Mouse (Mus musculus) embryonic facial prominence, embryonic 15.5 days (tissue): ENCODE data around the gene Mpeg1. TPM values are rescaled to one million over a fixed set of nuclear protein-coding genes. Genes with fewer than 3 reads are reported as not detected.
A peak's percentile ranks its signal among the peaks of the same experiment; 100 is the strongest.

Source experiments
- ATAC-seq: fragments of 200-750 bp; cut with Nextera tagmentation; 2 replicates; pipeline ENCODE4 v1.8.0; 2017; ENCODE audit warnings: low read depth, moderate TSS enrichment; ENCODE audit not compliant: insufficient number of reproducible peaks, low FRiP score, low TSS enrichment
- H3K27ac ChIP-seq: fragments of 300-500 bp; sonication (generic); replicated peaks from 2 replicates; pipeline ENCODE4 v1.5.1; 2015; ENCODE audit warnings: mild to moderate bottlenecking, inconsistent platforms
- H3K27me3 ChIP-seq: fragments of 300-500 bp; sonication (generic); 2 replicates; pipeline ENCODE4 v1.6.1; 2015; ENCODE audit warnings: inconsistent platforms
- H3K36me3 ChIP-seq: fragments of 300-500 bp; sonication (generic); 2 replicates; pipeline ENCODE4 v1.6.1; 2015; ENCODE audit warnings: mild to moderate bottlenecking, inconsistent platforms
- H3K4me1 ChIP-seq: fragments of 300-500 bp; sonication (generic); 2 replicates; pipeline ENCODE4 v1.6.1; 2015; ENCODE audit warnings: inconsistent platforms
- H3K4me2 ChIP-seq: fragments of 300-500 bp; sonication (generic); replicated peaks from 2 replicates; pipeline ENCODE4 v1.6.1; 2015; ENCODE audit warnings: mild to moderate bottlenecking, inconsistent platforms
- H3K4me3 ChIP-seq: fragments of 300-500 bp; sonication (generic); replicated peaks from 2 replicates; pipeline ENCODE4 v1.5.1; 2015; ENCODE audit warnings: mild to moderate bottlenecking, inconsistent platforms
- H3K9ac ChIP-seq: fragments of 300-500 bp; sonication (generic); 2 replicates; pipeline ENCODE4 v1.6.1; 2015; ENCODE audit warnings: inconsistent platforms
- H3K9me3 ChIP-seq: fragments of 300-500 bp; sonication (generic); replicated peaks from 2 replicates; pipeline ENCODE4 v1.6.1; 2016; ENCODE audit warnings: inconsistent platforms
- WGBS: fragments of 180-500 bp; shearing (Covaris S2); methylation state at CpG from one replicate; pipeline ENCODE4 v1.1.7; 2015; 5-methylcytosine and 5-hydroxymethylcytosine counted together
- polyA plus RNA-seq: library from polyadenylated mRNA; unstranded; fragments of >200 nt; fragmentation: Nextera tagmentation; extraction: Ambion mirVana; gene quantifications from 2 replicates; pipeline ENCODE4 v1.2.1, GENCODE M21; 2015

The Mpeg1 gene
- polyA plus RNA-seq, 1 experiment from 2014 or later: 0.87 TPM

- Histone ChIP-seq H3K4me1 (no peaks in the 10 kb centered on the region), H3K4me3 (no peak overlapping the region), H3K4me2 (no peak overlapping the region), H3K9ac (no peak overlapping the region), H3K36me3 (peaks cover 7% of the 10 kb centered on the region; the same call in 1 of the 2 replicates), H3K27ac (no peak overlapping the region), H3K27me3 (no peaks in the 10 kb centered on the region), H3K9me3 (no peaks in the 10 kb centered on the region)
- WGBS: 28% methylated on average over 7 of the region's 7 CpGs
- no peak; the same call in 1 of the 2 replicates for ATAC-seq
Measured at GRCm38 (mm10) chr19:12466204-12466603, 5.6 kb downstream of the Mpeg1 start.

- no peak overlapping the region for H3K4me2 ChIP-seq
- ATAC-seq: no peak
- H3K27me3 ChIP-seq: no peaks in the 10 kb centered on the region
- H3K27ac ChIP-seq: no peak overlapping the region
- no peaks in the 10 kb centered on the region for H3K9me3 ChIP-seq
- peaks cover under 1% of the 10 kb centered on the region for H3K4me1 ChIP-seq
- H3K4me3 ChIP-seq: no peak overlapping the region
- peaks cover 7% of the 10 kb centered on the region; the same call in 1 of the 2 replicates for H3K36me3 ChIP-seq
- 84% methylated on average over 5 of the region's 5 CpGs for WGBS
- H3K9ac ChIP-seq: no peak overlapping the region
Measured at GRCm38 (mm10) chr19:12467436-12467835, 6.9 kb downstream of the Mpeg1 start.

- Histone ChIP-seq H3K9me3 (no peaks in the 10 kb centered on the region), H3K36me3 (peaks cover 7% of the 10 kb centered on the region; the same call in 1 of the 2 replicates), H3K27me3 (no peaks in the 10 kb centered on the region), H3K4me1 (peaks cover 31% of the 10 kb centered on the region), H3K9ac (no peak overlapping the region), H3K27ac (no peak overlapping the region), H3K4me2 (no peak overlapping the region), H3K4me3 (no peak overlapping the region)
- WGBS: 55% methylated on average over 3 of the region's 3 CpGs
- ATAC-seq: no peak
Measured at GRCm38 (mm10) chr19:12471866-12472265, 11.3 kb downstream of the Mpeg1 start.

GRCm38 (mm10) chr19:12472381-12472976 lies 11.9 kb downstream of the Mpeg1 start:
- 75% methylated on average over 5 of the region's 5 CpGs for WGBS
- ATAC-seq: no peak
- H3K9me3 ChIP-seq: no peaks in the 10 kb centered on the region
- H3K4me1 ChIP-seq: peaks cover 31% of the 10 kb centered on the region
- no peak overlapping the region for H3K4me3 ChIP-seq
- H3K27ac ChIP-seq: 0 out of 2 replicates have a peak overlapping the region, but pooled peaks have one; percentile 68
- no peak overlapping the region for H3K9ac ChIP-seq
- no peaks in the 10 kb centered on the region for H3K27me3 ChIP-seq
- H3K4me2 ChIP-seq: no peak overlapping the region
- H3K36me3 ChIP-seq: peaks cover 7% of the 10 kb centered on the region; the same call in 1 of the 2 replicates

- no peak overlapping the region for H3K4me3 ChIP-seq
- 17% methylated on average over 4 of the region's 4 CpGs for WGBS
- no peak overlapping the region for H3K9ac ChIP-seq
- peak overlapping the region; percentile 68; the same call in 1 of the 2 replicates for H3K27ac ChIP-seq
- H3K9me3 ChIP-seq: no peaks in the 10 kb centered on the region
- peaks cover 10% of the 10 kb centered on the region; the same call in 1 of the 2 replicates for H3K36me3 ChIP-seq
- no peaks in the 10 kb centered on the region for H3K27me3 ChIP-seq
- no peak overlapping the region for H3K4me2 ChIP-seq
- no peak for ATAC-seq
- H3K4me1 ChIP-seq: peaks cover 31% of the 10 kb centered on the region
Measured at GRCm38 (mm10) chr19:12473201-12473641, 12.6 kb downstream of the Mpeg1 start.

GRCm38 (mm10) chr19:12473951-12474350 lies 13.4 kb downstream of the Mpeg1 start:
- no peaks in the 10 kb centered on the region for H3K9me3 ChIP-seq
- ATAC-seq: no peak
- H3K9ac ChIP-seq: no peak overlapping the region
- H3K4me1 ChIP-seq: peaks cover 31% of the 10 kb centered on the region
- peaks cover 12% of the 10 kb centered on the region; the same call in 1 of the 2 replicates for H3K36me3 ChIP-seq
- H3K4me3 ChIP-seq: no peak overlapping the region
- H3K27ac ChIP-seq: 0 out of 2 replicates have a peak overlapping the region, but pooled peaks have one; percentile 22
- 88% methylated on average over 4 of the region's 4 CpGs for WGBS
- H3K4me2 ChIP-seq: no peak overlapping the region
- H3K27me3 ChIP-seq: no peaks in the 10 kb centered on the region

GRCm38 (mm10) chr19:12475380-12476250 lies 15.0 kb downstream of the Mpeg1 start:
- Histone ChIP-seq H3K36me3 (peaks cover 17% of the 10 kb centered on the region; the same call in 1 of the 2 replicates), H3K4me3 (no peak overlapping the region), H3K27me3 (no peaks in the 10 kb centered on the region), H3K27ac (peak overlapping the region; percentile 55), H3K4me1 (peaks cover 31% of the 10 kb centered on the region), H3K9me3 (no peaks in the 10 kb centered on the region), H3K4me2 (no peak overlapping the region; the same call in 1 of the 2 replicates), H3K9ac (no peak overlapping the region)
- peak; percentile 89 for ATAC-seq
- WGBS: 55% methylated on average over 15 of the region's 15 CpGs

- no peak for ATAC-seq
- WGBS: 46% methylated on average over 5 of the region's 5 CpGs
- H3K27ac ChIP-seq: no peak overlapping the region
Measured at GRCm38 (mm10) chr19:12476721-12477270, 16.2 kb downstream of the Mpeg1 start.

GRCm38 (mm10) chr19:12478369-12478768 lies 17.8 kb downstream of the Mpeg1 start:
- no peak overlapping the region for H3K4me3 ChIP-seq
- H3K9me3 ChIP-seq: no peaks in the 10 kb centered on the region
- H3K36me3 ChIP-seq: peaks cover 36% of the 10 kb centered on the region
- H3K9ac ChIP-seq: no peak overlapping the region
- H3K27ac ChIP-seq: no peak overlapping the region
- no peak overlapping the region for H3K4me2 ChIP-seq
- peaks cover 21% of the 10 kb centered on the region for H3K4me1 ChIP-seq
- no peaks in the 10 kb centered on the region for H3K27me3 ChIP-seq
- ATAC-seq: no peak
- WGBS: 83% methylated on average over 6 of the region's 6 CpGs

More at GRCm38 (mm10) chr19:12476721-12477270, 16.2 kb downstream of the Mpeg1 start:
- Histone ChIP-seq H3K4me1 (peaks cover 31% of the 10 kb centered on the region), H3K27me3 (no peaks in the 10 kb centered on the region), H3K4me3 (no peak overlapping the region), H3K36me3 (peaks cover 29% of the 10 kb centered on the region), H3K9ac (no peak overlapping the region), H3K9me3 (no peaks in the 10 kb centered on the region), H3K4me2 (no peak overlapping the region)

GRCm38 (mm10) chr19:12483782-12484181 lies 23.2 kb downstream of the Mpeg1 start:
- Histone ChIP-seq H3K4me1 (peaks cover 7% of the 10 kb centered on the region; the same call in 1 of the 2 replicates), H3K9ac (no peak overlapping the region), H3K9me3 (no peaks in the 10 kb centered on the region), H3K27me3 (no peaks in the 10 kb centered on the region), H3K27ac (no peak overlapping the region), H3K36me3 (peaks cover 29% of the 10 kb centered on the region), H3K4me2 (no peak overlapping the region), H3K4me3 (no peak overlapping the region)
- 68% methylated on average over 4 of the region's 4 CpGs for WGBS
- no peak for ATAC-seq

GRCm38 (mm10) chr19:12484210-12484609 lies 23.6 kb downstream of the Mpeg1 start:
- Histone ChIP-seq H3K4me3 (no peak overlapping the region), H3K27me3 (no peaks in the 10 kb centered on the region), H3K4me2 (no peak overlapping the region), H3K27ac (no peak overlapping the region), H3K9ac (no peak overlapping the region), H3K36me3 (peaks cover 27% of the 10 kb centered on the region), H3K4me1 (peaks cover 7% of the 10 kb centered on the region; the same call in 1 of the 2 replicates), H3K9me3 (no peaks in the 10 kb centered on the region)
- WGBS: 75% methylated on average over 4 of the region's 4 CpGs
- no peak for ATAC-seq
